Mouse (Mus musculus) liver, postnatal 0 days (tissue): ENCODE results near the gene Erf.

Experiments
- CTCF ChIP-seq: sonication (generic); IDR thresholded peaks from 2 replicates; pipeline ENCODE4 v1.5.1; 2016; ENCODE audit warnings: antibody characterized with exemption, low read depth
- EP300 ChIP-seq: IDR thresholded peaks from 2 replicates; pipeline ENCODE4 v1.6.1; 2016; ENCODE audit warnings: antibody characterized with exemption, low read depth, mild to moderate bottlenecking

DNA sequence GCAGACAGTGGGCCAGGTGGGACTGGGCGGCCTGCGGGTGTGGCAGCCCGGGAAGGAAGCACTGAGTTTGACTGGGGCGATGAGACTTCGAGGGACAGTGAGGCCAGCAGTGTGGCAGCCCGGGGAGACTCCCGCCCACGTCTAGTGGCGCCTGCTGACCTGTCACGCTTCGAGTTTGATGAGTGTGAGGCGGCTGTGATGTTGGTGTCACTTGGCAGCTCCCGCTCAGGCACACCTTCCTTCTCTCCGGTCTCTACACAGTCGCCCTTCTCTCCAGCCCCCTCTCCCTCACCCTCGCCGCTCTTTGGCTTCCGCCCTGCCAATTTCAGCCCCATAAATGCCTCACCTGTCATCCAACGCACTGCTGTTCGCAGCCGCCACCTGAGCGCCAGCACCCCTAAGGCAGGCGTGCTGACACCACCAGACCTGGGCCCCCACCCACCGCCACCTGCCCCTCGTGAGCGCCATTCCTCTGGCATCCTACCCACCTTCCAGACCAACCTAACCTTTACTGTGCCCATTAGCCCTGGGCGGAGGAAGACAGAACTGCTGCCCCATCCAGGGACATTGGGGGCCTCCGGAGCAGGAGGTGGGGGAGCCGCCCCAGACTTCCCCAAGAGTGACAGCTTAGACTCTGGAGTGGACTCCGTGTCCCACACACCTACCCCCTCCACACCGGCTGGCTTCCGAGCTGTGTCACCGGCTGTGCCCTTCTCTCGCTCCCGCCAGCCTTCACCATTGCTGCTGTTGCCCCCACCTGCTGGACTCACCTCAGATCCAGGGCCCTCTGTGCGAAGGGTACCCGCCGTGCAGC is 22.1 kb upstream of the Erf start:
- no peak for TF ChIP-seq CTCF
- TF ChIP-seq EP300 = no peak
